Comparison of ENCODE assay signal across 16 mouse cellular contexts in genomic region chr8:73101069-73101468, GRCm38 (mm10).
"Had no signal": no experiment of that assay in that cellular context is flagged by ENCODE, and none has a peak within 500 bp of the region (broad histone marks: within the 10 kb centered on the region; RNA-seq: fewer than 3 reads in every experiment).

No protein-coding gene starts in this region.

- H3K27me3 ChIP-seq: limb, embryonic 13.5 days; lung, embryonic 15.5 days had no signal

- H3K27ac ChIP-seq: kidney, postnatal 0 days; layer of hippocampus, adult 2 months; limb, embryonic 10.5 days; limb, embryonic 13.5 days; lung, embryonic 15.5 days; stomach, postnatal 0 days had no signal

- H3K4me1 ChIP-seq: limb, embryonic 10.5 days; limb, embryonic 13.5 days; lung, embryonic 15.5 days had no signal

- H3K9me3 ChIP-seq: limb, embryonic 10.5 days; limb, embryonic 13.5 days; lung, embryonic 15.5 days had no signal

- H3K4me2 ChIP-seq: limb, embryonic 13.5 days; lung, embryonic 15.5 days; midbrain, embryonic 11.5 days had no signal

- H3K36me3 ChIP-seq: limb, embryonic 10.5 days; lung, embryonic 15.5 days had no signal

- H3K9ac ChIP-seq: limb, embryonic 13.5 days; lung, embryonic 15.5 days had no signal

- H3K4me3 ChIP-seq: layer of hippocampus, adult 2 months; limb, embryonic 10.5 days; limb, embryonic 13.5 days; lung, embryonic 15.5 days had no signal

- ATAC-seq: inflammation-experienced regulatory T-cells, adult 6 months had no signal

- DNase-seq: kidney, adult 2 months; kidney, postnatal 25 days; layer of hippocampus, adult 9-11 months; lung, adult 18-20 months; lung, postnatal 10 days; lung, postnatal 4 days; midbrain, embryonic 14.5 days; thymus, postnatal 25 days had no signal
